Mouse (Mus musculus) ovary, postnatal 10 days (tissue): ENCODE results near the gene Arl4c.

ENCODE experiments used
- DNase-seq: peaks from one replicate; pipeline ENCODE4 v3.0.0; 2022; ENCODE audit warnings: low spot score

Gene Arl4c

GRCm38 (mm10) chr1:88700961-88701861 lies 810 bp downstream of the Arl4c start:
- DNase-seq: peak; percentile 31

GRCm38 (mm10) chr1:88699856-88700791 lies 1.9 kb downstream of the Arl4c start:
- no peak for DNase-seq

- DNase-seq: no peak
Measured at GRCm38 (mm10) chr1:88699401-88699800, 2.6 kb downstream of the Arl4c start.

GRCm38 (mm10) chr1:88698926-88699325 lies 3.1 kb downstream of the Arl4c start:
- DNase-seq: no peak

GRCm38 (mm10) chr1:88698131-88698530 lies 3.9 kb downstream of the Arl4c start:
- no peak for DNase-seq

- DNase-seq: no peak
Measured at GRCm38 (mm10) chr1:88696408-88696807, 5.6 kb downstream of the Arl4c start.

- DNase-seq: no peak
Measured at GRCm38 (mm10) chr1:88694353-88694752, 7.7 kb downstream of the Arl4c start.

GRCm38 (mm10) chr1:88692293-88692827 lies 9.7 kb downstream of the Arl4c start:
- no peak for DNase-seq

GRCm38 (mm10) chr1:88690601-88691000 lies 11.4 kb downstream of the Arl4c start:
- no peak for DNase-seq

- DNase-seq: no peak
Measured at GRCm38 (mm10) chr1:88684765-88685164, 17.3 kb downstream of the Arl4c start.

- DNase-seq: no peak
Measured at GRCm38 (mm10) chr1:88681596-88681995, 20.4 kb downstream of the Arl4c start.

GRCm38 (mm10) chr1:88680804-88681203 lies 21.2 kb downstream of the Arl4c start:
- DNase-seq: no peak

GRCm38 (mm10) chr1:88678231-88678739 lies 23.7 kb downstream of the Arl4c start:
- DNase-seq: no peak

GRCm38 (mm10) chr1:88670807-88671206 lies 31.2 kb downstream of the Arl4c start:
- no peak for DNase-seq

- DNase-seq: no peak
Measured at GRCm38 (mm10) chr1:88668846-88669810, 32.9 kb downstream of the Arl4c start.

GRCm38 (mm10) chr1:88668353-88668752 lies 33.7 kb downstream of the Arl4c start:
- no peak for DNase-seq

GRCm38 (mm10) chr1:88664623-88665022 lies 37.4 kb downstream of the Arl4c start:
- no peak for DNase-seq

- DNase-seq: no peak
Measured at GRCm38 (mm10) chr1:88662736-88663135, 39.3 kb downstream of the Arl4c start.

GRCm38 (mm10) chr1:88661209-88661608 lies 40.8 kb downstream of the Arl4c start:
- DNase-seq: no peak

GRCm38 (mm10) chr1:88658290-88658857 lies 43.6 kb downstream of the Arl4c start:
- DNase-seq: no peak

GRCm38 (mm10) chr1:88656096-88656480 lies 45.9 kb downstream of the Arl4c start:
- no peak for DNase-seq
